Mouse (Mus musculus) layer of hippocampus, adult 8-10 months (tissue): ENCODE results near the gene Ints13. TPM values are rescaled to one million over a fixed set of nuclear protein-coding genes. Genes with fewer than 3 reads are reported as not detected.

Source experiments
- DNase-seq, 2 experiments: peaks; one replicate each; pipeline ENCODE4 v3.0.0; 2022; ENCODE audit warnings: low spot score in 2 of 2
- total RNA-seq, 4 experiments: library from RNA; stranded (reverse); gene quantifications; 2 replicates each; pipeline ENCODE4 v1.2.4; 2022

Ints13 gene
- total RNA-seq, 4 experiments from 2014 or later = 28.5 to 53.0 (median 44.8) TPM

- DNase-seq = no peak
These were observed 76.9 kb downstream of the Ints13 start for GRCm38 (mm10) chr6:146500771-146501170.

GRCm38 (mm10) chr6:146500206-146500605 is 77.4 kb downstream of the Ints13 start:
- no peak for DNase-seq

Other genes starting within 250 kb of the Ints13 start
- 10 to 100 TPM; 17.4 to 26.0 (median 21.9) TPM for gene Itpr2, start 75.6 kb downstream of the Ints13 start, total RNA-seq
- gene Fgfr1op2, start 632 bp downstream of the Ints13 start, total RNA-seq = 100 to 1,000 TPM in 2 of 4 experiments, 10 to 100 TPM in 2; 88.9 to 122 (median 103) TPM
- 10 to 100 TPM; 40.5 to 52.6 (median 45.3) TPM for gene Med21, start 64.7 kb upstream of the Ints13 start, total RNA-seq
- gene Tm7sf3, start 65.0 kb upstream of the Ints13 start, total RNA-seq = 10 to 100 TPM; 37.8 to 44.7 (median 42.7) TPM
- 10 to 100 TPM; 23.6 to 29.2 (median 24.9) TPM for gene Stk38l, start 147.2 kb upstream of the Ints13 start, total RNA-seq
- gene Arntl2, start 218.2 kb upstream of the Ints13 start, total RNA-seq = 10 to 100 TPM in 2 of 4 experiments, 1 to 10 TPM in 2; 8.9 to 16.6 (median 11.0) TPM